Mouse (Mus musculus) monocyte, adult 2 months (primary cell): Measurements from ENCODE around the gene Ptbp3.

Source experiments
- DNase-seq, 2 experiments: peaks; one replicate each; pipeline ENCODE4 v3.0.0; 2022; ENCODE audit warnings: low spot score in 2 of 2, low read depth in 1 of 2

Ptbp3 gene

DNA sequence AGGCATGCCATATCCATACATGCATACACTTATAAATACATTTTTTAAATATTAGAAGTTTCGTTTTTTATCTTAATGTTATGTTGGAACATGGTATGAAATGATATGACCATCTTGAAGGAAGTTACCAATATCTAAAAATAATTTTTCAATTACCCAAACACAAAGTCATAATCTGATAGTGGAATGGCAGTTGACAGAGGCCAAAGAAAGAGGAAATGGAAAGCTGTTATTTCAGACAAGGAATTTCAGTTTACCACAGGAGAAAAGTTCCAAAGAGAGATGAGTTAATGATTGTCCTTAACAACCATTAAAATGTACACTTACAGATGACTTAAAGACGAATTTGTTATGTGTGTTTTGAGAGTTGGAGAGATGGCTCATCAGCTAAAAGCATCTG, 41.4 kb downstream of the Ptbp3 start:
- DNase-seq, result no peak

DNA sequence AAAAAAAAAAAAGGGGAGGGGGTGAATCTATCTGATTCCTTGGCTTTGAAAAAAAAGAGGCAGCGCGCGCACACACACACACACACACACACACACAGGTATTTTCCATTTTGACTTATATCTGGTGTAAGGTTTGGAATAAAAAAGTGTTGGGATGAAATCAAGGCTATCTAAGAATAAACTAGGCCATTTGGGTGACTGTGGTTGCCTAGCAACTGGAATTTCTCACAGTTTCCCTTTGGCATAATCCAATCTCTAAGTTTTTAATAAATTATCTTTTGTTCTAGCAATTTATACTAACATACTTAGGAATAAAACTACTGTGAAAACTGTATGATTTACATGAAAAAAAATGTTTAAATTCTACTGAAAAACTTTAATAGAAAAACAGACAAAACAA, 42.5 kb downstream of the Ptbp3 start:
- no peak for DNase-seq

DNA sequence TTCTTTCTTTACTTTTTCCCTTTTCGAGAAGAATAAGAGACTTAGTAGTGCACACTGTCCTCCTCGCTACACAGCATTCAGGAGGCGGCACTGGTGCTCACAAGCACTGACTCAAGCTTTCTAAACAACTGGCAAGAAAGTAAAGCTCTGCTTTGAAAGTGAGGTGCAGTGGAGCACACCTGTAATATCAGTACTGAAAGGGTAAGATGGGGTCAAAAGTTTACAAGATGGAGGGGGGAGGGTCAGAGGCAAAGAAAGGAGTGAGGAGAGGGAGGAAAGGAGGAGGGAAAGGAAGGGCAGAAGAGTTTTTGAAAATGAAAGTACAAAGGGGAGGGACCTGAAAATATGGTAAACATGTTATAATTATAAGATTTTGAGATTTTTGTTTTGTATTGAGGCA, 43.7 kb downstream of the Ptbp3 start:
- DNase-seq, result no peak

DNA sequence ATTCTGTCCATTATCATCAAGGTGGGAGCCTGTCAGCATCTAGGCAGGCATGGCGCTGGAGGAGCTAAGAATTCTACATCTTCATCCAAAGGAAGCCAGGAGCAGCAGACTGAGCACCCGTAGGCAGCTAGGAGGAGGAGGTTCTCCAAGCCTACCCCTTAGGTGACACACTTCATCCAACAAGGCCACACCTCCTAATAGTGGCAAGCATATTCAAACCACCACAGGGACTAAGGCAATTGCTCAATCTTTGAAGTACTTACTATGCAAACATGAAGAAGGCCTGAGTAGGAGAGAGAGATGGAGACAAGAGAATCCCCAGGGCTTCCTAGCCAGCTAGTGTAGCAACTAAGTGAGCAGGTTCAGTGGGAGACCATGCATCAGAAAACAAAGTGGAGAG, 58.1 kb downstream of the Ptbp3 start:
- DNase-seq, result no peak

DNA sequence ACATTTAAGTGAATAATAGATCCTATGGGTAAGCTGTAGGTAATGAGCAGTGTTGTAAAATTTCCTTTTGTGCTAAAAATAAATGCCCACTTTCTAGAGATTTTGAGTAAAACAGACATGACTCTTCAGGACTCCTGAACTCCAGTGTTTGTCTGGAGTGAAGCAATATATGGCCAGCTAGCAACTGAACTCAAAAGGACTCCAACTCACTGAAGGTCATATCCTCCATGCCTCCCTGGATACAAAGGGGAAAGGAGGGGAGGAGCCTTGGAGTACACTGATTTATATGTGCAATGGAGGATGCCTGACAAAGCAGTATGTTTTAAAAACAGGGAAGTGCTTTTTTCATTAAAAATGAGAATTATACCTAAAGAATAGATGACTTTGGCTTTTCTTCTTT, 77.9 kb downstream of the Ptbp3 start:
- no peak for DNase-seq

DNA sequence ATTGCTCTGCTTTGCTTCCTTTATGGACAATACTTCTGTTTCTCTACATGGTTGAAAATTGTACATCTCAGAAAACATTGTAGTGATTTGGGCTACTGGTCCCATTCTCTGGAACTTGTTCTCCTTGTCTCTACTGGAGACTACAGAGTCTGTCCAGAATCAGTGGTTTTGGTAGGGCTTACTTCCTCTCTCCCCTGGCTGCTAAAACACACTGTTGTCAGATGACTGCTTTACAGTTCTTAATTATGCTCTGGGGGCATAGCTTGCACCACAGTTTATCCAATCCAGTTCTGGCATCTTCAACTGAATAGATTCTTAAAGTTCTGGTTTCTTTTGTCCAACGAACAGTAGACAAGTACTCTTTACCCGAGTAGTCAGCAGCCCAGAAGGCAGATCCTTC, 83.7 kb downstream of the Ptbp3 start:
- no peak for DNase-seq

DNA sequence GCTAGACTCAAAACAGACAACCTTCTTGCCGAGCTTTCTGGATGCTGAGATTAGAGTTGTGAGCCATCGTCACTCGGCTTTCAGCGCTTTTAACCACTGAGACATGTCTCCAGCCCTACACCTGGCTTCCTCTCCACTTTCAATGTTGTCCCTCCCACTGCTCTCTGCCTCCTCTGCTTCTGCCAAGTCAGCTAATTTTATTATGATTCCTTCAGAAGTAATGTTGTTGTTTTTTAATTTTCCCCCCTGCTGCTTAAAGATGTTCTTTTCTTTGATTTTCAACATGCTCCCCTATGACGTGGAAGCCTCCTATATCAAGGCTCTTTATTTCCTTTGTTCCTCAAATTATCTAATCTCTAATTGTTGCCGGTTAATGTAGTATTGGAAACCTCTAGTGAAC, 84.5 kb downstream of the Ptbp3 start:
- DNase-seq, result no peak

DNA sequence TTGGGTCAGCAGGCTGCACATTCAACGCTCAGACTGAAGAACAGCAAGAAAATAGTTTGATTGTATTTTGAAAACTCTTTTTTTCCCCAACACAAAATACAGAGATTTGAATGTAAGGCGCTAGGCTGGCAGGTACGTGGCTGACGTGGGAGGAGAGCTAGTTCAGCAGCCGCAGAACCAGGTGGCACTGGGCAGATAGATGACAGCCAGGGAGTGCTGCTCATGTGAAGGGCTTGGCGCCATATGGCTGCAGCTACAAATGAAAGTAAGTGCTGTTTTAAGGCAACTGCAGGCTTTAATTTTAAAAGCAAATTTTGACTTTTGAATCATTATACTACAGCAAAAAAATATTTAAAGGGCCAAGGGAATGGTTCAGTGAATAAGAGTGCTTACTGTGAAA, 86.7 kb downstream of the Ptbp3 start:
- DNase-seq, result no peak

DNA sequence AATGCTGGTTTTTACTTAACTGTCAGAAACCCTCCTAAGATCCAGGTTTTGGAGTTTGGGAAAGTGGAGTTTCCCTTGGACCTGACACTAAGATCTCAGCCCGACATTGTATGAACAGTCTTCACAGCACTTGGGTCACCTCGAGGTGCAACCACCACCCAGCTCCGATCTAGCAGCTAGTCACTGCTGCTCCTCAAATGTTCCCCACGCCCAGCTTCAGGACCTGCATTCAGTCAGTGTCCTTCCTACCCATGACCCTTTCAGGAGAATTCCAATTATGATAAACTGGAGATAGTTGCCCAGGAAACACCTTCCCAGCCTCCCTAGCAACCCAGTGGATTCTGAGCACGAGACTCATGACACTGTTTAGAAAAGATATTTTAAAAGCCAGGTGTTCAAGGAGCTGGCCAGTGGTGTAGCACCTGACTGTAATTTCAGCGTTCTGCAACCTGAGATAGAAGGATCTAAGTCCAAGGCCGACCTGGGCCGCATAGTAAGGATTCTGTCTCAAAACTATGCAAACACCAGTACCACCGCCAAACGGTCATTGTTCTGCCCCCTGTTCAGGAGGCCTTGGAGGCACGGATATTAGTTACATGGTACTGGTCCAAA, 87.9 kb downstream of the Ptbp3 start:
- DNase-seq, result no peak

DNA sequence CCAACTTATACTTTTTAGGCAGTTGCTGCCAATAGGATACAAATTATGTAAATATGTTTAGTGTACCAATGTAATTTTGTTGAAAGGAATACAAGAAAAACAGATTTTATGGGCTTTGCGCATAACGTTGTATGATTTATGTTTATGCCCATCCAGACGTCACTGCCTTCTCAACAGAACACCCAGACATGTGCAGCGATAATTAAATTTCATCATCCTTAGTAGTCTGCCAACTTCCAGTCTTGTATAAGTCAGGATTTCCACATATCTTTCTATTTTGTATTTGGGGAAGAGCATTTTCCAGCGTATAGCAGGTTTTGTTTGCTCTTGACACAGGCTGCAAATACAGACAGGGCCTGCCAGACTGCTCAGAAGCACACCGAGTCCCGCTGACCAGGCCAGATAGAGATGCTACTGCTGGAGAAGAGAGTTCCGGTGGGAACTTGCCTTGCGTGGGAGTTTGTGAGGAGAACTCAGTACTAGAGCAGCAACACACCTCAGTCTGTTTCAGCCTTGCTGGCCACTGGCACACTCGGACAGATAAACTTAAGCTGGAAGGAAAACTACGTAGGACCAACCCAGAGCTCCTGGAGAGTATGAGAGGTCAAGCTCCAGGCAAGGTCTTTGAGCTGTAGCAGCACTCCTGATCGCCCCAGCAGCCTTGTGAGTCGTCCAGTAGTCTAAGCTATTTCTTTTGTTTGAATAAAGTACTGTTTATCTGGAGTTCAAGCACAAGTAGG, 89.8 kb downstream of the Ptbp3 start:
- DNase-seq, result no peak

DNA sequence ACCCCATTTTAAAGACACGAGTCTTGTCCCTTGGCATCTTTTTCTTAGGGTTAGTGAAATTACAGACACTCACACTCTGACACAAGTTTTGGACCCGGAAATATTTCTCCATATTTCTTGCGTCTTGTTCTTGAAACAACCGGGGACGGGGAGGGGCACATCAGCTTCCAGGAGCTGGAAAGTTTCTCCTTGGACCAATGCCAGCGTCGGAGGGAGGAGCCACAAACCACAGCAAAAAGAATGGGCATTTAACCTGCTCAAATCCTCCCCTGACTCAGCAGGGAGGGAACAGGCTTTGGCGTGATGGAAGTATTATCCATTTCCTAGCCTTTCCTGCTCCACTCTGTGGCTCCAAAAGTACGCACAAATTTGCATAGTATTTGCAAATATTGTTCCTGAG, 91.2 kb downstream of the Ptbp3 start:
- DNase-seq, result no peak

DNA sequence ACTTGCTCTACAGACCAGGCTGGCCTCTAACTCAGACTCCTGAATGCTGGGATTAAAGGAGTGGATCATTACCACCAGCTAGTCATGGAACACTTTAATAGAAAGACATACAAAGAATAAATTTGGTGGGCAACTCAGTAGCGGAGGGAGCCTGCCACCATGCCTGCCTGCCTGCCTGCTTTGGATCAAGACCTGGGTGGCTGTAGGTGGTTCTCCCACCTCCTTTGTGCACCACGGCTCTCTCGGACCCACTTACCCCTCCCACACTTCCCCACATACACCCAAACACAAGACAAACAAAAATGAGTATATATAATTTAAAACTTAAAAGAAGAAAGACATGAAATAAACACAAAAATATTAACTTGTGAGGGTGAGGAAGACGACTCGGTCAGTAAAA, 92.1 kb downstream of the Ptbp3 start:
- DNase-seq, result no peak

DNA sequence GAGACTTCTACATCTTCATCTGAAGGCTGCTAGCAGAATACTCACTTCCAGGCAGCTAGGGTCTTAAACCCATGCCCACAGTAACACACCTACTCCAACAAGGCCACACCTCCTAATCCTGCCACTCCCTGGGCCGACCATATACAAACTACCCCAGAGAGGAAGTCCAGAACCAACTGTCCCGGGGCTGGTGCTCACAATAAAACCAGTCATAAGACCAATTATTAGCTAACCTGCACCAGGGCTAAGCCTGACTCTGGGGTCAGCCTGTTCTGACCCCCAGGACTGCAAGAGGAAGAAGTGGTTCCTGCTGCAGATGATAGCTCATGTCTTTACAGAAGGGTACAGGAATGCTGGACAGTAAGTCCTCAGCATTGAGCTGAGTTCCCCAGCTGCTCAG, 93.7 kb downstream of the Ptbp3 start:
- no peak for DNase-seq

DNA sequence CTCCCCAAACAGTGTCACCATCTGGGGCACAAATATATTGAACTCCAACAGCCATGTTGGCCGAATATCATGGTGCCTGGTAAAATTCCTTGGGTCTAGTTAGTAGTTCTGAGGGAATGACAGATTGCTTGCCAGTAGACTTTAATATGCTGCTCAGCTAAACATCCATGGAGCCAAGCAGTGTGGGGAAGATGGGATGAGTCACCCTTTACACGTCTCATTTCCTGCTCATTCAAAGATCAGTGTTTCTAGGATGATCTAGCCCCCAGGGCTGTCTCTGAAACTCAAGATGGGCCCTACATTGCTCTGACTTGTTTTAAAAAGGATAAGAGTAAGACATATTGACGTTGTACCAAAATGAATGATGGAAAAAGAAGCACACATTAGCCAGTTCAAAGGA, 95.1 kb downstream of the Ptbp3 start:
- DNase-seq, result no peak

DNA sequence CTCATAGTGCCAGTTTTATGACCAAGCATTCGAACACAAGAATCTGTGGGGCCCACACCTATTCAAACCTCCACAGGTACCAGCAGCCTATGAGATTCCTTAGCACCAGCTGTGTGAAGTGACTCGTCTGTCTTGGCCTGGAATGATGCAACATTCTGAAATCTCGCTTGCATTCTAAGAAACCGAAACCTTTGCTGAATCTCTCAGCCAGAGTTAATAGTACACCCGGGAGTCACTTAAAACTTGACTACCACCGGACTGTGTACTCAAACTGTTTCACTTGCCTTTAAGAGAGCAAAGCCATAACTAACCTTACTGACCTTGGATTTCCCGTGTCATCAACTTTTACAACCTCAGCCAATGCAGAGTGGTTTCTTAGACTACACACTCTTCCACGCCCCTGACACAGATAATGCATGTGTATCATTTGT, 96.6 kb downstream of the Ptbp3 start:
- DNase-seq, result no peak

DNA sequence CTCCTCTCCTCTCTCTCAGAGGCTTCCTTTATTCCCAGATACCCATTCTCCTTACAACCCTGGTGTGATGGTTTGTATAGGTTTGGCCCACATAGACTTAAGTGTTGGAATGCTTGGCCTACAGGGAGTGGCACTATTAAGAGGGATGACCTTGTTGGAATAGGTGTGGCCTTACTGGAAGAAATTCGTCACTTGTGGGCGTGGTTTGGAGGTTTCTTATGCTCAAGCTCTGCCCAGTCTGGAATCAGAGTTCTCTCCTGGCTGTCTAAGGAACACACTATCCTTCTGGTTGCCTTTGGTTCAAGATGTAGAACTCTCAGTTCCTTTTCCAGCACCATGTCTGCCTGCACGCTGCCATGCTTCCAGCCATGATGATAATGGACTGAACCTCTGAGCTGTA, 98.3 kb downstream of the Ptbp3 start:
- no peak for DNase-seq

DNA sequence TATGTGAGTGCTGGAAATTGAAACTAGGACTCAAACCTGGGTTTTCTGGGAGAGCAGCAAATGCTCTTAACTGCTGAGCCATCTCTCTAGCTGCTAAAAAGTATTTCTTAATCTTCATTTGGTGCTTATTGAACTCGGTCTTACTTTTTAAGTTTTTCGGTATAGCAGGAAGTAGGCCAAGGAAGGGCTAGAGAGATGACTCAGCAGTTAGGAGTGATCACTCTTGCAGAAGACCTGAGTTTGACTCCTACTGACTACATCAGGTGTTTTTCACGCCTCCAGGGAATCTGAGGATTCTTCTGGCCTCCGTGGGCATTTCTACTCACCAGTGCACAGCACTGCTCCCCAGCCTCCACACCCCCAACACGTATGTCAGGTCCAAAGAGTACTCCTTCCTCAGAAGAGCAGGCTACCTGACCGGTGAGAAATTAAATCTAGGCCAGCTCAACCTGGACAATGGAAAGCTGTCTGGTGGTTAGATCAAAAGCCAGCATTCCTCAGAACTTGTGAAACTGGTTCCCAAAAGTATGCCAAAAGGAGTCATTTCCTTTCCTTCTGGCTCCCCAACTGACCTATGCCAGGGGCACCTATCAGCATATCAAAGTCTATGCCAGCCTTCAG, 98.8 kb downstream of the Ptbp3 start:
- no peak for DNase-seq

DNA sequence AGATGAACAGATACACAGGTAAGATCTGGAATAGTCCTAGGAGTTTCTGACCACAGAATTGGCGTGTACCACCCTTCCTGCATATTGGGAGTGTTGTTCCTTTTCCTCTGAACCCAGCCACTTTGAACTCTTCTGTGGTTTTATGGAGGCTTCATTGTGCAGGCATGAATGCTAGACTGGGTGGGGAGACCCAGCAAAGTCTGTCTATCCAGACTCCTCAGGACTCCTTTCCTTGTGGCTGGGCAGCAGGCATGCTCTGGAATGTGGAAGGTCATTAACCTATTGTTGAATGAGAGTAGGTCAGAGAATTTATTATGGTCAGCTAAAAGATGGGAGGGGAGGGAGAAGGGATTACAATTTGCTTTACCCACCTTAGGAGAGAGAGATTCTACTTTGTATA, 101.9 kb downstream of the Ptbp3 start:
- no peak for DNase-seq

DNA sequence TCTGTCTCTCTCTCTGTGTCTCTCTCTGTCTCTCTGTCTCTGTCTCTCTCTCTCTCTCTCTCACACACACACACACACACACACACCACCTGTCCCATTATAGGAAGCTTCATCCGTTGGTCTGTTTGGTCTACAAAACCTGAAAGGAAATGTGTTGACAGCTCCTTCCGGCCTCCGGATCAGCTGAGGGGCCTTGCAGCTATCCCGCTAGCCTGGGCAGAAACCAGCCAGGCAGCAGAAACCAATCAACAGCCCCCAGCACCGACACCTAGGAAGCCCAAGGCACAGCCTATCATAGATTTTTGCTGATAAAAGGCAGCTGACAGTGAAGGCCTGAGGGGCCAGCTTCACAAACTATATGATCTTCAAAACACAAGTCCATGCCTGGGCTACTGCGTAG, 103.6 kb downstream of the Ptbp3 start:
- no peak for DNase-seq

DNA sequence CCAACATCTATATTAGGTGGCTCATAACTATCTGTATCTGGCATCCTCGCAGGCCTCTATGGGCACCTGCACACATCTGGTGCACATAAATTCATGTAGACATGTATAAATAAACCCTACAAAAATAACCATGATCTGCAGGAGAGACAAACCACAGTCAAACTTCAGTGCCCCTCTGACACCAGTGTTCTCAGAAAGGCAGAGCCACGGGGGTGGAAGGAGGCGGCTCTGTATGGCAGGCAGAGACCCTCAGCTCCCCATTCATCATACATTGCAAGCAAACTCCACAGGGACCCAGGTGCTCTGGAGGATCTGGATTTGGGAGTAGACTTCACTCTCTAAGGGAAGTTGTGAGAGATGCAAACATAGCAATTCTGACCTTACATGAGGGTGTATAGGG, 104.2 kb downstream of the Ptbp3 start:
- no peak for DNase-seq

DNA sequence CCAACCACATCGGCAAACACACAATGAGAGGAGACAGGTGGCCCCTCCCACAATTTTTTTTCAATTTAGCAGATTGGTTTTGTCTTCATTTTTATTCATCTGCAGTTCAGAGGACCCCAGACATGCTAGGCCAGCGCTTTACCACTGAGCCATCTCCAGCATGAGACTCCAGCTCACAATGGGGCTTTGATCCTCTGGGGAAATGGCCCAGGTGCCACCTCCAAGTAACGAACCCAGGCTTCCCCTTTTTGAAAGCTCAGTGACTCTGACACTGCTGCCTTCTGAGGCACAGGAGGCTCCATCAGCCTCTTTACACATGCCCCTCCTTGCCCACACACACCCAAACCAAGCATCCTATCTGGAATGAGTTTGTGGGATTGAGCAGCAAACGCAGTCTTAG, 105.1 kb downstream of the Ptbp3 start:
- DNase-seq, result no peak

DNA sequence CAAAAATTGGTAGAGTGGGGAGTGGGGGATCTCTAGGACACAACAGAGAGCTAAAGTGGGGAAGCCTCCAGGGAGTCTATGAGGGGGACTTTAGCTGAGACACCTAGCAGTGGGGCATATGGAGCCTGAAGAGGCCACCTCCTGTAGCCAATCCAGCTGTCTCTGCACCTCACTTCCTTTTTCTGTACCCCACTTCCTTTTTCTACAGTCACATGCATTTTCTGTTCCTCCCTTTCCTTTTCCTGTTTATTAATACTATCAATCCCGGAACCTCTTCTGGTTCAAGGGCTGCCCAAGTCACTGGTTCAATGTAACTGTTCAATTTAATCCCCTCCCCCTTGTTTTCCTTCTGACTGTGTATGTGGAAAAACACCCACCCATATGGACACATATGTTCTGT, 107.9 kb downstream of the Ptbp3 start:
- DNase-seq, result peak in 1 of 2 experiments; percentile 13

DNA sequence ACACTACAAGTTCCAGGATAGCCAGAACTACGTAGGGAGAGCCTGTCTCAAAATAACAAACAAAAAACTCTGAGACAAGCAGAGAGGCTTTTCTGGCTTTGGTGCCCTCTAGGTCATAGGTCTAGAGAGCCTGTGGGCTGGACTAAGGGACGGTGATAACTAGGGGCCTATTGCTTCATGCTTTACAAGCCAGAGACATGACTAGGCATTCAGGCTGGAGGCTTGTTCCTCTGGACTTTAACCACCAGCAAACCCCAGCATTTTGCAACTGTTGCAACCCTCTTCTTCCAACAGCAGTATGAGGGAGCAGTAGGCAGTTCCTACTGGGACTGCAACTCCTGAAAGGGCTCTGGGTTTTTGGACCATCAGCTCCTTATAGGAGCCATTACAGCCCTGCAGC, 109.2 kb downstream of the Ptbp3 start:
- DNase-seq, result peak; percentile 51 to 67
